Mouse (Mus musculus) retina, embryonic 14.5 days (tissue): Measurements from ENCODE around the gene Scaf1.

Source experiments
- DNase-seq: peaks from one replicate; pipeline ENCODE4 v3.0.0-alpha.2; 2015; ENCODE audit warnings: low spot score

The Scaf1 gene

GRCm38 (mm10) chr7:44983944-44984832, 32.0 kb downstream of the Scaf1 start:
- no peak for DNase-seq

- DNase-seq, result peak; percentile 94
Observed at GRCm38 (mm10) chr7:44983085-44983484, 33.1 kb downstream of the Scaf1 start.

- DNase-seq, result no peak
Observed at GRCm38 (mm10) chr7:44981539-44981938, 34.6 kb downstream of the Scaf1 start.

DNA sequence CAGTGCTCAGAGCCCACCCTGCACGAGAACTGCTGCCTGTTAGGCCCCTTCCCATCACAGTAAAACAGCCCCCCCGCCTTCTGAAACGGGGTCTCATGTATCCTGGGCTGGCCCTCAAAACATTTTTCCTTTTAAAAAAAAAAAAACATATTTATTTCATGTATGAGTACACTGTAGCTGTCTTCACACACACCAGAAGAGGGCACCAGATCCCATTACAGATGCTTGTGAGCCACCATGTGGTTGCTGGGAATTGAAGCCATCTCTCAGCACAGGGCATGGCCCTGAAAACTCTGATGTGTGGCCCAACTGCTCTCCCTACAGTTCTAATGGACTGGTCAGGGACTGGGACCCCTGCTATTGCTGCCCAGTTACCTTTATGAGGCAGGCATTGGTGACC, 37.9 kb downstream of the Scaf1 start:
- DNase-seq, result no peak

DNA sequence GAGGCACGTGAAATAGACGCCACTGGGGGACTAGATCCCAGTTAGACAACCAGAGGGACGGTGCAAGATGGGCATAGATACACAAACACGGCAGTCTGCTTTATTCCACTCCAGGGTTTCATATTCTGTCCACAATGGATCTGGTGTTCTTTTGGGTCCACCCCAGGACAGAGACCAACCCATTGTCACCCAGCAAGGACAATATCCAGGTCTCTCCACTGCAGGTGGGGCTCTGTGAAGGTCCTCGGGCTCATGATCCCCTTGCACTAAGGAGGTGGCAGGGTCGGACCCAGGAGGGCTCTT, 41.1 kb downstream of the Scaf1 start:
- DNase-seq, result no peak

DNA sequence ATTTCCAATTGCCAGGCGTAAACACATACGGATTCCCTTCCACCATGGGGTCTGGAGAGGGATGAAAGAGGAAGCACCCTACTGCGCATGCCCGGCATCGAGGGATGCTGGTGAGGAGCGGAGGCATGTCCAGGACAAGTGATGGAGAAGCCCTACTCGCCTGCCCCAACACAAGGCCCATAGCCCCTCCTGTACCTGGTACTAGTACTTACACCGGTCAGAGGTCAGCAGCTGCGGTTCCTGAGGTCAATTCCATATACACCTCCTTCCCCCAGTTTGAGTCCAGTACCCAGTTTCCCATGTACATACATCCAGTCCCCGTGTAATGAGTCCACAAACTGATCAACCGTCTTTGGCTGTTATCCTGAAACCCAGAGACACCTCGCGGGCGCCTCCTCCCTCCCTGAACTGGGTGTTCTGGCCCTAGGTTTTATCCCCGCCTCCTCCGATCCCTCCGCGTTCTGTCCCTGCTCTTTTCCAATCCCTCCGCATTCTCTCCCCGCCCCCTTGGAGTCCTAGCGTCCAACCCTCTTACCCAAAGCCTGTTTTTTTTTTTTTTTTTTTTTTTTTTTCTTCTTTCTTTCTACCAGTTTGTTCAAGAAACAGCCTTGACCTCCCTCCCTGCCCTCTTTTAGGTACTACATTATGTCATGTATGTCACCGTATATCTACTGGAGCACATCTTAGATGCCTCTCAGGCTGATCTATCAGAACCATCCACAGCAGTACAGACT, 41.6 kb downstream of the Scaf1 start, which contains the start of gene Cpt1c:
Cpt1c (minus strand) TSS at position 469 of the 734 bp plus-strand sequence.
- DNase-seq, result peak; percentile 84

- DNase-seq, result no peak
Observed at GRCm38 (mm10) chr7:44973415-44974130, 42.6 kb downstream of the Scaf1 start.

DNA sequence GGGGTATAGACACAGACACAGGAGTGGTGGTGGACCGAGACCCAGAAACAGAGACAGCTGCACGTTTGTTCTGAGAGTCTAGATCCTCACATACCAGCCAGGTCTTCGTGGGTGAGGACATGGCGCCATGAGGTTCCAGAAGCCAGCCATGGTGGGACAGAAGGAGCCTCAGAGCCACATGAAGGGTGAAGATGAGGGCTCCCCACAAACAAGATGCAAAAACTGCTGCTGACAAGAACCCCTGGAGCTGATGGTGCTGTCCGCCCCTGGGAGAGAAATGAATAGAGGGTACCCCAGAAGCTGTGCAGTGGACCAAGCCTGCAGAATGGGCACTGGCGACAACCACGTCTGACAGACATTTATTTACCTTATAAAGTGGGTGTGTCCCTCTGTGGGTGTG, 45.0 kb downstream of the Scaf1 start:
- no peak for DNase-seq

DNA sequence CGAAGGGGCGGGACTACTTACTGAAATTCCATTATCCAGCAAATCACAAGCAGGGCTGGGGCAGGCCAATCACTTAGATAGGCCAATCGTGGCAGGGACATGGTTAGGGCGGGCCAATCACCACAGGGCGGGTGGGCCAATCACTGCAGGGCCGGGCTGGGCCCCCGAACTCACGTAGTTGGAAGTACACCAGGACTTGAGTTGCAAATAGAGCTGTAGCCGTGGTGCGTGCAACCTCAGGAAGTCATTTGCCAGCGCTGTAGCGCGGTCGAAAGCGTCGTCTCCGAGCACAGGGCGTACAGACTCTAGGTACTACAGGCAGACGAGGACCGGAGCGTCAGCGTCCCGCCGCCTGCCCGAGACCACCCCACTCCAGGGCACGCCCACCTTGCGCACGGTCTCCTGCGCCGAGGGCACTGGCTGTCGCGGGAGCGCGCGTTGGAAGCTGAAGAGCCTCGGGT, 45.9 kb downstream of the Scaf1 start:
- peak; percentile 90 for DNase-seq

GRCm38 (mm10) chr7:44966638-44967037, 49.5 kb downstream of the Scaf1 start:
- DNase-seq, result no peak

GRCm38 (mm10) chr7:44965975-44966374, 50.2 kb downstream of the Scaf1 start:
- no peak for DNase-seq

- no peak for DNase-seq
Observed at GRCm38 (mm10) chr7:44964990-44965389, 51.2 kb downstream of the Scaf1 start.

DNA sequence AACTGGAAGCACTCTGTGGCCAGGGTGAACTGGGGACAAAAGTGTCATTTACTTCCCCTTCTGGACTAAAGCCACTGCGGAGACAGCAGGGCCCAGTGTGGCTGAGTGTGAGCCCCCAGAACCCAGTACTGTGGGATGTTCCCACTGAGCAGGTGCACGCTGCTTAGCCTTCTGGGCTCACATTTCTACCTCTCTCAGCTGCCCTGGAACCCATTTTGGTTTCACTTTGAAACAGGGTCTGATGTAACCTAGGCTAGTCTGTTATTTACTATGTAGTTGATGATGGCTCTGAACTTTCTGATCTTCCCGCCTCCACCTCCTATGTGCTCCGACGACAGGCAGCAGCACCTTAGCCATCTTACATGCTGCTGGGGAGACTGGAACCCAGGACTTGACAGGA, 53.3 kb downstream of the Scaf1 start:
- DNase-seq, result no peak

DNA sequence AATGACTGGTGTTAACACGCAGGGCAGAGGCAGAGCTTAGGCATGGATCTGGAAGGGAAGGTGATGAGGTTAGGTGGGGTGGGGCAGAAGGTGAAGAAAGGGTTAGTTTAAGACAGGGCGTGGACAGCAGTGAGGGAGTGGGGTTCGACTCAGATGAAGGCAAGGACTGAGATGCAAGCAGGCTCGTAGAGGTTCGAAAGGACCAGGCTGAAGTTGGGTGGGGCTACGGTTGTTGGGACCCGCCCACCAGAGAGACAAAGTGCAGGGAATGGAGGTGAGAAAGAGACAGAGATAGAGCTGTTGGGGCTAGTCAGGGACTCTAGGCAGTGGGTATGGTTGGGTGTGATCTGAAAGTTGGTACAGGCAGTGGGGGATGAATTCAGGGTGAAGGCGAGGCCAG, 53.8 kb downstream of the Scaf1 start:
- DNase-seq, result no peak

DNA sequence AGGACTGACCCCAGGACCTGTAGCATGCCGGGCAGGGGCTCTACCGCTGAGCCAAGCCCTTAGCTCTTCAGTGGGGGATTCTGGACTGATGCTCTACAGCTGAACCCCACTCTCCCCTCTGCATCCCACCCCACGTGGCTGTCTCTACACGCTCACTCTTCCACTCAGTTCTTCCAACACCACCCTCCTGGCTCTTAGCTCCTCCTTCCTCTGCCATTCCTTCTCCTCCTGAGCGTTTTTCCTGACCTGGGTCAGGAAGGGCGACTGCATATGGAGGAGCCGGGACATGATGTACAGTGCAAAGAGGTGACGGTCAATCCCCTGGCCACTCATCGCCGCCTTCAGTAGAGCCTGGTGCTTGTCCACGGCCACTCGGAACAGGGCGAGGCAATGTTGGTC, 55.7 kb downstream of the Scaf1 start:
- DNase-seq, result no peak

DNA sequence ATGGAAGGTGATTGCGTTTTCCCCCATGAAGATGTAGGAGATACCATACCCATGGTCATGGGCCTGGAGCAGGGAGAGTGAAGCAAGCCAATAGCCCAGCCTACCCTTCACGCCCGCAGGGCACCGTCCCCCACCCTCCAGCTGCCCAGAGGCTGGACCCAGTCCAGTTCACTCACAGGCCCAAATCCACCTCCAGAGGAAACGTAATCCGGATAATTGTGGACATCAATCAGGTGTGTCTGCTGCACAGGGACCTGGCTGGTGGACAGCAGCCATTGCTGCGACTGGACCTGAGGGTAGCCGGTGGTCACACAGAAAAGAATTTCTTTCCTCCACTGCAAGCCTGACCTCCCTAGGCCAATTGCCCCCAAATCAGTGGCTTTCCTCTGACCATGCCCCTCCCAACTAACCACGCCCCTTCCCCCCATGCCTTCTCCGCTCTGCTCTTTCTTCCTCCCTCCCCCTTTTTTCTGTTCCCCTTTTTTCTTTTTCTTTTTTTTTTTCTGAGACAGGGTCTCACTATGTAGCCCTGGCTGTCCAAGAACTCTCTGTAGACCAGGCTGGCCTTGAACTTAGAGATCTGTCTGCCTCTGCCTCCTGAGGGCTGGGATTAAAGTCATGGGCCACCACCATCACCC, 56.2 kb downstream of the Scaf1 start:
- DNase-seq, result no peak

GRCm38 (mm10) chr7:44959281-44959680, 56.9 kb downstream of the Scaf1 start:
- no peak for DNase-seq

DNA sequence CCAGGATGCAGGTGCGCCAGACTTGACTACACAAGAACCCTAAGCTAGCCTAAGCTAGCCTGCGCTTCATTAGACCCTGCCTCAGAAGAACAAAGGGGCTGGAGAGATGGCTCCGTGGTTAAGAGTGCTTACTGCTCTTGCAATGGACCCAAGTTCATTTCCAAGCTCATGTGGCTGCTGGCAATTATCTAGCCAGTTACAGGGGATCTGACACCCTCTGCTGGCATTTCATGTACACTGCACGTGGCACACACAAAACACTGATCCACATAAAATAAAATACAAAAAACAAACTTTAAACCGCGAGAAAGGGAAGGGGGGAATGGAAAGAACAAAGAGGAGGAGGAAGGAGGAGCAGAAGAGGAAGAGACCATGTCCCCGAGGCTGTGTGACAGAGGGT, 58.0 kb downstream of the Scaf1 start:
- DNase-seq, result peak; percentile 69

DNA sequence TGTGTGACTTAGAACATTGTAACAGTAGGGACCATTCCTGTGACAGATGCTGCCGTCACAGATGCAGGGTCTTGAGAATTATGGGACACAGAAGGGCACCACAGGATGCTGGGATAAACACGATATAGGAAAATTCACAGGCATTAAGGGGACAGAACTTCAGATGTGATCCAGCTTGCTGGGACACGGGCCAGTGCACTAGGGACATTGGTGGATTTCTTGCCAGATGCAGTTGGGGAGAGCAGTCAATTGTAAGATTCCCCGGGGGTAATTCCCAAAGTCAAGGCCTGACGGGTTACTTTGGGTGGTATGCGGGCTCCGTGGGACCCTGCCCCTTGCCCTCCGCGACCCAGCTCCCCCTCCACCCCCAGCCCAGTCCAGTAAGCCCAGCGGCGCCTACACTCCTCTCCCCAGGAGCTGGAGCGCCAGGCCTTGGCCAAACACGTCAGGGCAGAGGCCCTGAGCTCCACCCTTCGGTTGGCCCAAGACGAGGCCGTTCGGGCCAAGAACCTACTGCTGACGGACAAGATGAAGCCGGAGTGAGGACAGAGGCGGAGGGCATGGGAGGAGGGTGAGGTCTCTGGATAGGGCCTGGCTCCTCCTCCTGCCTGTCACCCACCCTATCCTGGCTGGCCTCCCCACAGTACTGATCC, 58.9 kb downstream of the Scaf1 start:
- no peak for DNase-seq

DNA sequence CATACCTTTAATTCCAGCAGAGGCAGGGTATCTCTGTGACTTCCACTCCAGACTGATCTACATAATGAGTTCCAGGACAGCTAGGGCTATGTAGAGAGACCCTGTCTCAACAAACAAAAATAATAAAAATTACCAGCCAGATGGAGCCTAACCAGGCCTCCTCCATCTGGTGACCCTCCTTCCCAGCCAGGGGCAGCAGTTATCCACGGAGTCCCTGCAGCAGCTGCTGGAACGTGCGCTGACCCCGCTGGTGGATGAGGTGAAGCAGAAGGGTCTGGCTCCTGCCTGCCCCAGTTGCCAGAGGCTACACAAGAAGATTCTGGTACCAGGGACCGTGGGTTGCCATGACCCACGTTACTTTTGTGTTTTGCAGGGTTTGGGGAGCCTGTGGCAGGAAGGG, 59.9 kb downstream of the Scaf1 start:
- DNase-seq, result peak; percentile 24

- DNase-seq, result peak; percentile 39
Observed at GRCm38 (mm10) chr7:44955628-44956027, 60.5 kb downstream of the Scaf1 start.
